Mouse (Mus musculus) liver, embryonic 14.5 days (tissue): ENCODE data around the gene Pafah1b3. TPM values are rescaled to one million over a fixed set of nuclear protein-coding genes. Genes with fewer than 3 reads are reported as not detected.

ENCODE experiments used
- ATAC-seq: fragments of 200-750 bp; cut with Nextera tagmentation; 2 replicates; pipeline ENCODE4 v1.8.0; 2017; ENCODE audit warnings: moderate number of reproducible peaks, mild to moderate bottlenecking, moderate library complexity; ENCODE audit not compliant: insufficient read depth
- DNase-seq, 3 experiments: peaks; one replicate each; pipeline ENCODE4 v3.0.0-alpha.2; 2012 to 2013; ENCODE audit warnings: low read depth in 3 of 3, low spot score in 3 of 3
- H3K27ac ChIP-seq: fragments of 300-500 bp; sonication (generic); 2 replicates; pipeline ENCODE4 v1.5.1; 2014; ENCODE audit warnings: moderate library complexity, mild to moderate bottlenecking, control low read depth, inconsistent platforms
- H3K27me3 ChIP-seq: fragments of 300-500 bp; sonication (generic); 2 replicates; pipeline ENCODE4 v1.6.1; 2014; ENCODE audit warnings: mild to moderate bottlenecking, low read length, moderate library complexity; ENCODE audit not compliant: control insufficient read depth, insufficient read depth
- H3K36me3 ChIP-seq: fragments of 300-500 bp; sonication (generic); replicated peaks from 2 replicates; pipeline ENCODE4 v1.6.1; 2014; ENCODE audit warnings: low read depth; ENCODE audit not compliant: control insufficient read depth, insufficient read depth
- H3K4me1 ChIP-seq, 2 experiments: fragments of 200-500 bp in 1 of 2; fragments of 300-500 bp in 1 of 2; sonication (generic) in 1 of 2; replicated peaks; 2 replicates each; pipeline ENCODE4 v1.6.1; 2012 to 2014; ENCODE audit warnings: antibody characterized with exemption in 1 of 2, inconsistent platforms in 1 of 2, low read length in 1 of 2; ENCODE audit not compliant: control insufficient read depth in 2 of 2, insufficient read depth in 2 of 2
- H3K4me2 ChIP-seq: fragments of 300-500 bp; sonication (generic); 2 replicates; pipeline ENCODE4 v1.6.1; 2014; ENCODE audit warnings: low read depth, mild to moderate bottlenecking, control low read depth, moderate library complexity
- H3K4me3 ChIP-seq, 2 experiments: fragments of 200-500 bp in 1 of 2; fragments of 300-500 bp in 1 of 2; sonication (generic) in 1 of 2; 2 replicates each; pipeline ENCODE4 v1.5.1; 2012 to 2014; ENCODE audit warnings: low read depth in 2 of 2, low read length in 2 of 2, mild to moderate bottlenecking in 2 of 2, control low read depth in 1 of 2, inconsistent platforms in 1 of 2, moderate library complexity in 1 of 2; ENCODE audit not compliant: insufficient read depth in 1 of 2
- H3K9ac ChIP-seq: fragments of 300-500 bp; sonication (generic); replicated peaks from 2 replicates; pipeline ENCODE4 v1.6.1; 2014; ENCODE audit warnings: mild to moderate bottlenecking, control low read depth, moderate library complexity
- H3K9me3 ChIP-seq: fragments of 300-500 bp; sonication (generic); 2 replicates; pipeline ENCODE4 v1.6.1; 2016; ENCODE audit warnings: low read length, mixed read lengths; ENCODE audit not compliant: control insufficient read depth
- CTCF ChIP-seq: IDR thresholded peaks from 2 replicates; pipeline ENCODE4 v1.5.1; 2016; ENCODE audit warnings: antibody characterized with exemption, low read depth, control low read depth
- EP300 ChIP-seq: IDR thresholded peaks from 2 replicates; pipeline ENCODE4 v1.6.1; 2016; ENCODE audit warnings: antibody characterized with exemption, low read depth
- WGBS: fragments of 180-500 bp; shearing (Covaris S2); extraction: QIAGEN DNeasy Blood & Tissue Kit; methylation state at CpG from one replicate; pipeline ENCODE4 v1.1.7; 2014; ENCODE audit not compliant: insufficient replicate concordance; 5-methylcytosine and 5-hydroxymethylcytosine counted together
- polyA plus RNA-seq, 2 experiments: library from polyadenylated mRNA; depleted of rRNA in 1 of 2; stranded (reverse) in 1 of 2; unstranded in 1 of 2; fragments of >200 nt; fragmentation: Nextera tagmentation in 1 of 2; extraction: Ambion mirVana in 1 of 2; gene quantifications; 2 replicates each; pipeline versions ENCODE4 v1.2.1 to v1.2.3; 2012 to 2014

The Pafah1b3 gene
- polyA plus RNA-seq, 2 experiments, result 24.3 to 26.2 TPM

GRCm38 (mm10) chr7:25275555-25276298, 22.1 kb downstream of the Pafah1b3 start:
- Histone ChIP-seq H3K4me1 (peaks cover 57 to 61% of the 10 kb centered on the region in 2 experiments), H3K9ac (0 out of 2 replicates have a peak overlapping the region, but pooled peaks have one; percentile 20), H3K27ac (peak overlapping the region; percentile 52), H3K9me3 (no peaks in the 10 kb centered on the region), H3K4me2 (no peak overlapping the region; the same call in 1 of the 2 replicates), H3K36me3 (peaks cover 2% of the 10 kb centered on the region; the same call in 1 of the 2 replicates), H3K4me3 (no peak overlapping the region), H3K27me3 (no peaks in the 10 kb centered on the region)
- TF ChIP-seq EP300, result no peak
- TF ChIP-seq CTCF, result no peak
- ATAC-seq, result no peak
- 65% methylated on average over 9 of the region's 9 CpGs for WGBS
- no peak for DNase-seq

GRCm38 (mm10) chr7:25274996-25275395, 22.8 kb downstream of the Pafah1b3 start:
- ATAC-seq, result no peak
- Histone ChIP-seq H3K4me1 (peaks cover 50 to 58% of the 10 kb centered on the region in 2 experiments), H3K27ac (peak overlapping the region; percentile 80)

DNA sequence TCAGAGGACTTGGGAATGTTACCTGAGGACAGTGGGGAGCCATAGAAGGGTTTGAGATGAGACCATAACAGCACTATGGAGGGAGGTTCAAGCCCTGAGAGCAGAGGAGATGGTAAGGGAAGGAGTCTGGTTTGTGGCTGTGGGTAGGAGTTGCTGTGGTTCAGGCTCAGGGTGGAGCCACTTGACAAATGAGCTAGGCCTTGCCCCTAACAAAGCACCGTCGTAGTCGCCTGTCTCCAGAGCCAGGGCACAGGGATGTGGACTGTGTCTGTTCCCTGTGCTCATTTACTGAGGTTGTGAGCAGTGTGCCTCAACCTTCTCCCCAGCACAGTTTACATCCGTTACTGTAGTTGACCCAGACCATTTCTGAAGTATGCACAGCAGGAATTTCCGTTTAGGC, 23.2 kb downstream of the Pafah1b3 start:
- peak overlapping the region; percentile 80 for H3K27ac ChIP-seq
- H3K4me3 ChIP-seq, result no peak overlapping the region
- H3K27me3 ChIP-seq, result no peaks in the 10 kb centered on the region
- no peak for ATAC-seq
- peaks cover 50 to 58% of the 10 kb centered on the region in 2 experiments for H3K4me1 ChIP-seq
- H3K9ac ChIP-seq, result peak overlapping the region; percentile 52
- peak overlapping the region; percentile 69 for H3K4me2 ChIP-seq
- no peak for DNase-seq
- peaks cover 2% of the 10 kb centered on the region; the same call in 1 of the 2 replicates for H3K36me3 ChIP-seq
- 25% methylated on average over 5 of the region's 5 CpGs for WGBS
- H3K9me3 ChIP-seq, result no peaks in the 10 kb centered on the region
- TF ChIP-seq CTCF (no peak; the same call in 1 of the 2 replicates), EP300 (no peak)

More at GRCm38 (mm10) chr7:25274996-25275395, 22.8 kb downstream of the Pafah1b3 start:
- no peaks in the 10 kb centered on the region for H3K9me3 ChIP-seq
- peak overlapping the region; percentile 69 for H3K4me2 ChIP-seq
- H3K36me3 ChIP-seq, result peaks cover 2% of the 10 kb centered on the region; the same call in 1 of the 2 replicates
- DNase-seq, result no peak
- TF ChIP-seq CTCF (no peak), EP300 (no peak)
- 85% methylated on average over 3 of the region's 3 CpGs for WGBS
- no peak overlapping the region for H3K4me3 ChIP-seq
- H3K9ac ChIP-seq, result peak overlapping the region; percentile 52
- H3K27me3 ChIP-seq, result no peaks in the 10 kb centered on the region

DNA sequence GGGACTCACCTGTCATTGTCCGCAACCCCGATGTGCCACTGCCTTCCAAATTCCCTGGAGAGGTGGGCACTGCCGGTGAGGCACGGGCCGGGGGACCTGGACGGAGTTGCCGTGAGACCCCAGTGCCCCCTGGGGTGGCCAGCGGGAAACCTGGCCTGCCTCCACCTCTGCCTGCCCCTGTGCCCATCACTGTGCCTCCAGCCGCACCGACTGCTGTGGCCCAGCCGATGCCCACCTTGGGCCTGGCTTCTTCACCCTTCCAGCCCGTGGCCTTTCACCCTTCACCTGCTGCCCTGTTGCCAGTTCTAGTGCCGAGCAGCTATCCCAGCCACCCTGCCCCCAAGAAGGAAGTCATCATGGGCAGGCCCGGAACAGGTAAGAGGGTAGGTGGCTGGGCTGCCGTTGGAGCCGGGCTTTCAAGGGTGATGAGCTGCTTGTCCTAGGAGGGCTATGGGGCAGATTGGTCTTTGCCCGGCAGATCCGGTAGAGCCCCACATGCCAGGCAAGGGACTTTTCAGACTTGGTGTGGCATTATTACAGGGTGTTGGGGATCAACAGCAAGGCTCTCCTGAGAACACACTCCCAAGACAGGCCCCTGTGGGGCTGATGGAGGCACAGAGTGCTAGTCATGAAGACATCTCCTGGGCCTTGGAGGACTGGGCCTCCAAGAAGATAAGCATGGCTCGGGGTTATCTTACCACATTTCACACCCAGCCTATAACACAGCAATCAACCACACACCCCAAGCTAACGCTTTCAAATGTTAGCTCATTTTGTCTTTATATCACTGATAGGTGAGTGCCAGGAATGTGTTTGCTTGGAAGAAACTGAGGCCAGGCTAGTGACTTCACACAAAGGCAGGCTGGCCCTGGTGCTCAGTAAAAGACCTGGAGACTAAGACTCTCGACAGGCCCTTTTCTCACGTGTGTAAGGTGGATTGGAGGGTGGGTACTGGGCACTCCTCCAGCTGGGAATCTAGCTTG, 24.2 kb downstream of the Pafah1b3 start:
- Histone ChIP-seq H3K36me3 (peaks cover 2% of the 10 kb centered on the region; the same call in 1 of the 2 replicates), H3K27me3 (no peaks in the 10 kb centered on the region), H3K4me2 (peak overlapping the region; percentile 69), H3K4me1 (peaks cover 53 to 64% of the 10 kb centered on the region in 2 experiments), H3K9me3 (no peaks in the 10 kb centered on the region), H3K27ac (peak overlapping the region; percentile 80), H3K4me3 (peak overlapping the region in 1 of 2 experiments; percentile 18; a peak in 2 of 4 replicates), H3K9ac (peak overlapping the region; percentile 64)
- TF ChIP-seq EP300 (peak; percentile 64), CTCF (0 out of 2 replicates have a peak, but pooled peaks have one; percentile 10)
- ATAC-seq (peak; percentile 78), DNase-seq (peak in 1 of 3 experiments; percentile 65)
- 60% methylated on average over 22 of the region's 22 CpGs for WGBS
